ENCODE assay signal across 28 mouse cellular contexts in genomic region chr2:21392727-21393126, GRCm38 (mm10). TPM values are rescaled to one million over a fixed set of nuclear protein-coding genes. Genes with fewer than 3 reads are reported as not detected.
DNase-seq lines count a peak whose midpoint lies in the region; TF ChIP-seq lines count a peak whose summit lies in the region.
"Had no signal": no experiment of that assay in that cellular context is flagged by ENCODE, and none has a peak within 500 bp of the region (broad histone marks: within the 10 kb centered on the region; RNA-seq: fewer than 3 reads in every experiment).

No protein-coding gene starts in this region.

- dilution Hi-C loops in CH12.LX (cut with MboI; ENCODE audit: extremely low pct_ligation_motif_present, extremely low pct_unique_long_range_greater_than_20kb, low sequenced_read_pairs) = no loop called here

- H3K9ac ChIP-seq in CH12.LX (ENCODE audit: insufficient read depth, low read depth) = no peak overlapping the region
- H3K9ac ChIP-seq: embryonic facial prominence, embryonic 13.5 days; embryonic facial prominence, embryonic 15.5 days; forebrain, embryonic 13.5 days; forebrain, embryonic 15.5 days; forebrain, postnatal 0 days had no signal

- peak; percentile 9 for DNase-seq in CH12.LX (ENCODE audit: extremely low read depth)
- peak; percentile 97 for DNase-seq in ES-CJ7 (ENCODE audit: low read depth, low spot score)
- DNase-seq in R1 (ENCODE audit: low read depth, low spot score) = peak; percentile 99
- peak; percentile 95 for DNase-seq in ZHBTc4 (ENCODE audit: low read depth, low spot score)
- no peak for DNase-seq in lung, postnatal 36 days
- no peak for DNase-seq in liver
- no peak for DNase-seq in T-cell, adult 2 months (ENCODE audit: low spot score)
- DNase-seq: adrenal gland, adult 8-10 months; adrenal gland, postnatal 14 days; adrenal gland, postnatal 36 days; B cell, adult 2 months; cerebellum, adult 11-12 months; cerebellum, adult 2 months; cerebellum, adult 9-11 months; cerebellum, postnatal 14 days; cerebellum, postnatal 36 days; embryo, embryonic 11 days; forebrain, postnatal 0 days had no signal

- H3K36me3 ChIP-seq in CH12.LX (replicated peaks in 1 of 2; ENCODE audit: control insufficient read depth in 1 of 2, insufficient read depth in 1 of 2, low read length in 1 of 2) = no peaks in the 10 kb centered on the region
- H3K36me3 ChIP-seq: embryonic facial prominence, embryonic 13.5 days; embryonic facial prominence, embryonic 15.5 days; forebrain, embryonic 15.5 days; G1E had no signal

- TF ChIP-seq RAD21 in CH12.LX (IDR thresholded peaks at IDR 0.05; ENCODE audit: low read depth, low read length) = no peak

- TF ChIP-seq POLR2A in CH12.LX (IDR thresholded peaks at IDR 0.05; ENCODE audit: low read depth, low read length) = no peak

- TF ChIP-seq EP300 in CH12.LX (IDR thresholded peaks at IDR 0.05; ENCODE audit: low read length) = no peak

- H3K79me2 ChIP-seq in CH12.LX (replicated peaks; ENCODE audit: control insufficient read depth, extremely low read depth, insufficient read depth, poor library complexity, severe bottlenecking) = no peaks in the 10 kb centered on the region

- H3K4me1 ChIP-seq in CH12.LX (ENCODE audit: control insufficient read depth in 1 of 2, insufficient read depth in 2 of 2) = peaks cover 0 to 11% of the 10 kb centered on the region in 2 experiments; a peak in 2 of 4 replicates
- H3K4me1 ChIP-seq: embryonic facial prominence, embryonic 13.5 days; embryonic facial prominence, embryonic 15.5 days; forebrain, embryonic 13.5 days; forebrain, embryonic 15.5 days had no signal

- no peak for TF ChIP-seq CTCF in CH12.LX (conservative IDR thresholded peaks at IDR 0.05 in 1 of 2, IDR thresholded peaks at IDR 0.05 in 1 of 2; ENCODE audit: low read depth in 2 of 2, low read length in 2 of 2)

- no peaks in the 10 kb centered on the region for H3K9me3 ChIP-seq in CH12.LX (replicated peaks; ENCODE audit: low read length)
- H3K9me3 ChIP-seq: embryonic facial prominence, embryonic 13.5 days; embryonic facial prominence, embryonic 15.5 days; forebrain, embryonic 13.5 days; forebrain, embryonic 15.5 days; G1E had no signal

- in situ Hi-C loops in CH12.LX (cut with MboI; ENCODE audit: low pct_ligation_motif_present, low pct_unique_long_range_greater_than_20kb, low sequenced_read_pairs) = no loop called here

- H3K27ac ChIP-seq in CH12.LX (ENCODE audit: insufficient read depth, low read depth) = no peak overlapping the region
- H3K27ac ChIP-seq: embryonic facial prominence, embryonic 13.5 days; embryonic facial prominence, embryonic 15.5 days; forebrain, embryonic 13.5 days; forebrain, embryonic 15.5 days had no signal

- H3K27me3 ChIP-seq in CH12.LX (replicated peaks) = no peaks in the 10 kb centered on the region
- H3K27me3 ChIP-seq: embryonic facial prominence, embryonic 13.5 days; embryonic facial prominence, embryonic 15.5 days; forebrain, embryonic 13.5 days; forebrain, embryonic 15.5 days; Patski had no signal

- H3K4me2 ChIP-seq in CH12.LX (ENCODE audit: insufficient read depth, low read depth, poor library complexity, severe bottlenecking) = no peak overlapping the region
- H3K4me2 ChIP-seq: embryonic facial prominence, embryonic 13.5 days; embryonic facial prominence, embryonic 15.5 days; forebrain, embryonic 13.5 days; forebrain, embryonic 15.5 days had no signal

- H3K4me3 ChIP-seq in CH12.LX (replicated peaks in 1 of 3; ENCODE audit: low read depth in 2 of 3, low read length in 2 of 3, poor library complexity in 1 of 3) = no peak overlapping the region
- H3K4me3 ChIP-seq: embryonic facial prominence, embryonic 13.5 days; embryonic facial prominence, embryonic 15.5 days; erythroblast, embryonic 14.5 days; forebrain, embryonic 13.5 days; forebrain, embryonic 15.5 days had no signal

TF ChIP-seq in CH12.LX, 34 proteins besides CTCF, POLR2A, EP300 and RAD21:
- TF ChIP-seq MAZ (IDR thresholded peaks at IDR 0.05; ENCODE audit: low read depth, low read length) = no peak
- TF ChIP-seq TCF12 (IDR thresholded peaks at IDR 0.05; ENCODE audit: low read depth, low read length) = no peak
- no peak for TF ChIP-seq KAT2A (IDR thresholded peaks at IDR 0.05; ENCODE audit: insufficient replicate concordance, low read length)
- TF ChIP-seq PAX5 (IDR thresholded peaks at IDR 0.05; ENCODE audit: low read length) = no peak
- TF ChIP-seq NELFE (IDR thresholded peaks at IDR 0.05; ENCODE audit: low read depth, low read length) = no peak
- TF ChIP-seq ZC3H11A (IDR thresholded peaks at IDR 0.05; ENCODE audit: low read depth, low read length) = no peak
- no peak for TF ChIP-seq ETS1 (conservative IDR thresholded peaks at IDR 0.05; ENCODE audit: low read depth, low read length)
- TF ChIP-seq E2F4 (IDR thresholded peaks at IDR 0.05; ENCODE audit: insufficient replicate concordance, low read depth, low read length) = no peak
- no peak for TF ChIP-seq SIN3A (IDR thresholded peaks at IDR 0.05; ENCODE audit: low read length)
- no peak for TF ChIP-seq CHD2 (IDR thresholded peaks at IDR 0.05; ENCODE audit: low read length)
- no peak for TF ChIP-seq USF1 (IDR thresholded peaks at IDR 0.05; ENCODE audit: low read depth, low read length)
- TF ChIP-seq MAX (IDR thresholded peaks at IDR 0.05; ENCODE audit: low read length) = no peak
- no peak for TF ChIP-seq JUN (IDR thresholded peaks at IDR 0.05; ENCODE audit: insufficient read depth, low read depth, low read length)
- no peak for TF ChIP-seq RCOR1 (conservative IDR thresholded peaks at IDR 0.05; ENCODE audit: low read depth, low read length)
- TF ChIP-seq UBTF (IDR thresholded peaks at IDR 0.05; ENCODE audit: low read depth, low read length) = no peak
- TF ChIP-seq SMC3 (IDR thresholded peaks at IDR 0.05; ENCODE audit: low read depth, low read length) = no peak
- TF ChIP-seq MXI1 (IDR thresholded peaks at IDR 0.05; ENCODE audit: low read depth, low read length) = no peak
- TF ChIP-seq MAFK (IDR thresholded peaks at IDR 0.05; ENCODE audit: insufficient replicate concordance, low read length) = no peak
- no peak for TF ChIP-seq CHD1 (IDR thresholded peaks at IDR 0.05; ENCODE audit: low read depth, low read length)

RNA-seq across cellular contexts. Expression of gene Gpr158, which starts 25.4 kb away (rescaled TPM):
- total RNA-seq in CH12.LX (2012; rRNA removed) = not detected in 2 replicates
- total RNA-seq in CH12.LX (2014; rRNA removed) = not detected in 2 replicates
- polyA plus RNA-seq in CH12.LX (2012; ENCODE audit: insufficient read length, low read depth) = not detected in 2 replicates
- total RNA-seq: common myeloid progenitor, adult 5-6 weeks had no signal
- polyA plus RNA-seq: activated CD4-positive, CD25-positive, alpha-beta regulatory T cell, adult 4 months; CD4-positive, CD25-positive, alpha-beta regulatory T cell, adult 4 months; embryonic facial prominence, embryonic 13.5 days; erythroblast, embryonic 14.5 days had no signal

Comparison
In these comparisons a context has a peak if more than half of its experiments do, and no peak if none do; other contexts are left out.
1. DNase-seq: peak in CH12.LX (single experiment), ES-CJ7 (single experiment), R1 (single experiment) and ZHBTc4 (single experiment); none in lung, postnatal 36 days (single experiment), liver (single experiment) and T-cell, adult 2 months (single experiment).